ENCODE assay signal across 17 mouse cellular contexts in the genomic region with DNA sequence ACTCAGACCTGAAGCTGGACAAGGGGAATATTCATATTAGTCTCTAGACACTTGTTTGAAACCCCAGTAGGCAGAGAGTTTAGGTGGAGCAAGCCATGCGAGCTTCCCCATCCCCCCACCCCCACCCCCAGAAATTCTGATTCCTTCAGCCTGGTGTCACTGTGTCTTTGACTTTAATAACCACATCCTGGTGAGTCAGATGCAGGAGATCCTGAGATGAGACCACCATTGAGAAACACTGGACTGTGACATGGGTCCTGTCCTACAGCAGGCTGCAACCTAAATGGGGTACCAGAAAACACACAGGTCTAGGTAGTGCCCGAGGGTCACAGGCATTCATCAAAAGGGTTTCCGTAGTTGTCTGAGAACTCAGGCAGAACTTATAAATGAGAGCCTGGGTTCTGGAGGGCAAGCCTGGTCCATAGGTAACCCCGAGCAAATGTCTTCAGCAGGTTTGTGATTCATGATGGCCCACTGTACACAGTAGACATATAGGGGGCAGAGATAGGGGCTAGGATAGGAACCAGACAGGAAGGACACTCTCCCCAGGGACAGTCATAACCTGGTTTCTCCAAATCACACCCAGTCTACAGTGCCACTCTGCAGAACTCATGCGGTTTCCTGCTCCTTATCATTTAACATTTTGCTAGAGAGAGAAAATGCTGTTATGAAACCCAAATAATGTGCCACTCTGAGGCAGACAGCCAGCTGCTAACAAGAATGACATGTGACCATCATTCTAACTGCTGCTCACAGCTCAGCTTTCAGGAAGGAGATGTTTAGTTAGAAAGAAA.
DNase-seq lines count a peak whose midpoint lies in the region; ATAC-seq and TF ChIP-seq lines count a peak whose summit lies in the region.
"Had no signal": no experiment of that assay in that cellular context is flagged by ENCODE, and none has a peak within 500 bp of the region (broad histone marks: within the 10 kb centered on the region; RNA-seq: fewer than 3 reads in every experiment).

No protein-coding gene starts in this region.

- peak; percentile 73 for DNase-seq in heart, adult 11 months
- no peak for DNase-seq in heart, postnatal 10 days
- peak; percentile 95 for DNase-seq in 416B (ENCODE audit: low read depth)
- no peak for DNase-seq in liver, postnatal 0 days
- no peak for DNase-seq in ovary, adult 18-20 months (ENCODE audit: low spot score)
- DNase-seq in kidney, postnatal 4 days: no peak
- DNase-seq in lung, adult 18-20 months: no peak
- DNase-seq: adrenal gland, postnatal 10 days; cerebellum, adult 18-20 months; kidney, postnatal 10 days; lung, embryonic 14.5 days; midbrain, embryonic 14.5 days; right cerebral cortex, postnatal 25 days had no signal

- H3K4me2 ChIP-seq in liver, postnatal 0 days (ENCODE audit: low read depth, low read length): peak overlapping the region; percentile 54; the same call in 1 of the 2 replicates
- H3K4me2 ChIP-seq: heart, embryonic 15.5 days; lung, embryonic 14.5 days had no signal

- H3K27ac ChIP-seq in bone marrow macrophage, adult 2 months (ENCODE audit: insufficient read depth, low read depth, low read length): peak overlapping the region; percentile 59
- H3K27ac ChIP-seq in liver, postnatal 0 days (ENCODE audit: low read depth): 0 out of 2 replicates have a peak overlapping the region, but pooled peaks have one; percentile 51
- H3K27ac ChIP-seq: heart, embryonic 15.5 days; hindbrain, postnatal 0 days had no signal

- TF ChIP-seq EP300 in liver, postnatal 0 days (IDR thresholded peaks at IDR 0.05; ENCODE audit: low read depth): no peak; the same call in 1 of the 2 replicates

- H3K9me3 ChIP-seq in liver, postnatal 0 days (ENCODE audit: low read length): no peaks in the 10 kb centered on the region
- H3K9me3 ChIP-seq: heart, embryonic 15.5 days had no signal

- H3K27me3 ChIP-seq in liver, postnatal 0 days (ENCODE audit: insufficient read depth, low read length): no peaks in the 10 kb centered on the region
- H3K27me3 ChIP-seq: heart, embryonic 15.5 days; Patski had no signal

- WGBS in liver, postnatal 0 days (ENCODE audit: insufficient replicate concordance): 40% methylated on average over 5 of the region's 5 CpGs

- no peak for TF ChIP-seq POLR2A in bone marrow macrophage, adult 2 months (IDR thresholded peaks at IDR 0.05; ENCODE audit: borderline replicate concordance, low read depth, low read length)

- no peak overlapping the region for H3K9ac ChIP-seq in liver, postnatal 0 days (replicated peaks)
- H3K9ac ChIP-seq: heart, embryonic 15.5 days; lung, embryonic 14.5 days had no signal

- no peak for ATAC-seq in liver, postnatal 0 days
- ATAC-seq: hindbrain, postnatal 0 days; Patski had no signal

- intact Hi-C loops in heart, postnatal 10 days (cut with DNase I): no loop called here

- no peaks in the 10 kb centered on the region; the same call in 1 of the 2 replicates for H3K36me3 ChIP-seq in liver, postnatal 0 days (replicated peaks; ENCODE audit: insufficient read depth, low read length)
- H3K36me3 ChIP-seq: heart, embryonic 15.5 days had no signal

- TF ChIP-seq CTCF in bone marrow macrophage, adult 2 months (IDR thresholded peaks at IDR 0.05; ENCODE audit: low read depth, low read length): no peak
- TF ChIP-seq CTCF in liver, postnatal 0 days (IDR thresholded peaks at IDR 0.05; ENCODE audit: low read depth): no peak

- H3K4me1 ChIP-seq in bone marrow macrophage, adult 2 months (ENCODE audit: control insufficient read depth, insufficient read depth, low read length): peaks cover 21% of the 10 kb centered on the region
- H3K4me1 ChIP-seq in liver, postnatal 0 days (ENCODE audit: insufficient read depth): peaks cover 42% of the 10 kb centered on the region

- no peak overlapping the region for H3K4me3 ChIP-seq in bone marrow macrophage, adult 2 months (ENCODE audit: insufficient read depth, low read length)
- H3K4me3 ChIP-seq in liver, postnatal 0 days (ENCODE audit: low read depth, low read length): no peak overlapping the region
- H3K4me3 ChIP-seq: heart, embryonic 15.5 days had no signal

Comparison
In these comparisons a context has a peak if more than half of its experiments do, and no peak if none do; other contexts are left out.
1. DNase-seq: peak in heart, adult 11 months (single experiment) and 416B (single experiment); none in heart, postnatal 10 days (0 of 2), liver, postnatal 0 days (single experiment), ovary, adult 18-20 months (single experiment), kidney, postnatal 4 days (0 of 2) and lung, adult 18-20 months (0 of 2).